Mouse (Mus musculus) E14TG2a.4 (cell line): ENCODE data around the gene Klk10.

ENCODE experiments used
- CTCF ChIP-seq: conservative IDR thresholded peaks from 2 replicates; pipeline ENCODE4 v1.5.1; 2014; ENCODE audit warnings: low read length
- NANOG ChIP-seq: IDR thresholded peaks from 2 replicates; pipeline ENCODE4 v1.6.1; 2014; ENCODE audit warnings: borderline replicate concordance, low read length, mixed read lengths

DNA sequence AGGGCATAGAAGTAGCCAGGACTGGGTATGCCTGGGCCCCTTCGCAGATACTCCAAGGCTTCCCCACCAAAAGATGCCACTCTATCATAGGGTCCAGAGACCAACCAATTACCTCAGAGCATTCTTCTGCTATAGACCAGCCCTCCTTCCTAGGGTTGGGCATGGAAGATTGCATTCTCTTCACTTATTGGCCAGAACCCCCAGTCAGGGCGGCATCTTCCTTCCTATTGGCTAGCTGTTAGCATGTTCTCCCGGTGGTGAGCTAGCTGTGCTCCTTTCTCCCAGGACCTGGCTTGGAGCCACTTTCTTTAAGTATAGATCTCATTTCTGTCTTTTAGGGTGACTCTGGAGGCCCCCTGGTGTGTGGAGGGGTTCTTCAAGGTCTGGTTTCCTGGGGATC is 7.9 kb upstream of the Klk10 start:
- TF ChIP-seq CTCF, result no peak
- TF ChIP-seq NANOG, result no peak
